Mouse (Mus musculus) forebrain, embryonic 10.5 days (tissue): Measurements from ENCODE around the gene Usf3. TPM values are rescaled to one million over a fixed set of nuclear protein-coding genes. Genes with fewer than 3 reads are reported as not detected.
A peak's percentile ranks its signal among the peaks of the same experiment; 100 is the strongest.

Experiments
- DNase-seq: peaks from one replicate; pipeline ENCODE4 v3.0.0-alpha.2; 2017; ENCODE audit warnings: low spot score; ENCODE audit errors: extremely low spot score
- H3K27ac ChIP-seq: fragments of 300-500 bp; sonication (generic); 2 replicates; pipeline ENCODE4 v1.5.1; 2016; ENCODE audit warnings: mild to moderate bottlenecking
- H3K27me3 ChIP-seq: fragments of 300-500 bp; sonication (generic); 2 replicates; pipeline ENCODE4 v1.6.1; 2016; ENCODE audit warnings: mild to moderate bottlenecking; ENCODE audit not compliant: poor library complexity, severe bottlenecking
- H3K36me3 ChIP-seq: fragments of 300-500 bp; sonication (generic); replicated peaks from 2 replicates; pipeline ENCODE4 v1.6.1; 2016; ENCODE audit warnings: mild to moderate bottlenecking, moderate library complexity
- H3K4me1 ChIP-seq: fragments of 300-500 bp; sonication (generic); 2 replicates; pipeline ENCODE4 v1.6.1; 2016
- H3K4me3 ChIP-seq: fragments of 300-500 bp; sonication (generic); 2 replicates; pipeline ENCODE4 v1.5.1; 2016; ENCODE audit warnings: mild to moderate bottlenecking, moderate library complexity
- H3K9me3 ChIP-seq: fragments of 300-500 bp; sonication (generic); 2 replicates; pipeline ENCODE4 v1.6.1; 2016; ENCODE audit warnings: mild to moderate bottlenecking, moderate library complexity
- WGBS: fragments of 180-500 bp; shearing (Covaris S2); methylation state at CpG from one replicate; pipeline ENCODE4 v1.1.7; 2016; 5-methylcytosine and 5-hydroxymethylcytosine counted together
- polyA plus RNA-seq: library from polyadenylated mRNA; unstranded; fragments of >200 nt; fragmentation: Nextera tagmentation; extraction: Ambion mirVana; gene quantifications from 2 replicates; pipeline ENCODE4 v1.2.1, GENCODE M21; 2016

Usf3 gene
- polyA plus RNA-seq, 1 experiment from 2014 or later: 2.8 TPM

DNA sequence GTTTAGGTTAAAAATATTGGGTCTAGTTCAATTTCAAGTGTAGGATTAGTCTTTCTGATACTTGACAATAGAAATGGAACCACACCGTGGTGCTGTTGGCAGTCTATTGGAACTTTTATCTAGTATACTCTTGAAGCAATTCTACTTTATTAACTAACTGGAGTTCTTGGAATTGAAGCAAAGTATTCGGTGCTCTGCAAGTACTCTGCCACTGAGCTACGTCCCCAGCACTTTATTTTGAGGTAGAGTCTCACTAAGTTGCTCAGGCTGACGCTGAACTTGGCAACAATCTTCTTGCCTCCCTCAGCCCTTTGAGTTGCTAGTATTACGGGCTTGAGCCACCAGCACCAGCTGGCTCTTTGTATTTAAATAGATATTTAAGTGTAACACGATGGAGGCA, 31.6 kb upstream of the Usf3 start:
- H3K9me3 ChIP-seq: no peaks in the 10 kb centered on the region
- no peak overlapping the region for H3K27ac ChIP-seq
- H3K36me3 ChIP-seq: peaks cover 11% of the 10 kb centered on the region
- DNase-seq: no peak
- peak overlapping the region; percentile 93 for H3K4me3 ChIP-seq
- H3K27me3 ChIP-seq: no peaks in the 10 kb centered on the region
- H3K4me1 ChIP-seq: peaks cover 22% of the 10 kb centered on the region
- WGBS: 79% methylated on average over 6 of the region's 6 CpGs

- peaks cover 14% of the 10 kb centered on the region for H3K36me3 ChIP-seq
Observed at GRCm38 (mm10) chr16:44149002-44149767, 23.9 kb upstream of the Usf3 start.

DNA sequence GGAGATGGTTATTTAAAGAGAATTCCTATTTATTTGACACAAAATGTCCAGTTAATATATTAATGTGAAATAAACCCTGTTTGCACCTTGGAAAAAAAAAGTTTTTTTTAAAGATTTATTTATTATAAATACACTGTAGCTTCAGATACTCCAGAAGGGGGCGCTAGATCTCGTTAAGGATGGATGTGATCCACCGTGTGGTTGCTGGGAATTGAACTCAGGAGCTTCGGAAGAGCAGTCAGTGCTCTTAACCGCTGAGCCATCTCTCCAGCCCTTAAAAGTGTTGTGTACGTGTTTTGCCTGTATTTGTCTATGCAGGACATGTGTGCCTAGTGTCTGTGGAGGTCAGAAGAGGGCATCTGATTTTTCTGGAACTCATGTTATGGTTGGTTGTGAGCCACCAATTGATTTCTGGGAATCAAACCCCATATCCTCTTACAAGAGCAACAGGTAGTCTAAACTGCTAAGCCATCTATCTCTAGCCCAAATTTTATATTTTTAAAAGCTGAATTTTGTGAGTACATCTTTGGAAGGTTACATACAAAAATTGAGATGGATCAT, 18.5 kb upstream of the Usf3 start:
- WGBS: 72% methylated on average over 6 of the region's 6 CpGs
- Histone ChIP-seq H3K36me3 (peaks cover 38% of the 10 kb centered on the region), H3K4me1 (no peaks in the 10 kb centered on the region), H3K4me3 (no peak overlapping the region), H3K9me3 (no peaks in the 10 kb centered on the region), H3K27ac (no peak overlapping the region), H3K27me3 (no peaks in the 10 kb centered on the region)
- no peak for DNase-seq

More at GRCm38 (mm10) chr16:44149002-44149767, 23.9 kb upstream of the Usf3 start:
- H3K27ac ChIP-seq: no peak overlapping the region
- H3K4me3 ChIP-seq: no peak overlapping the region
- DNase-seq: no peak
- no peaks in the 10 kb centered on the region for H3K27me3 ChIP-seq
- H3K9me3 ChIP-seq: no peaks in the 10 kb centered on the region
- H3K4me1 ChIP-seq: no peaks in the 10 kb centered on the region
- WGBS: 93% methylated on average over 1 of the region's 1 CpGs

DNA sequence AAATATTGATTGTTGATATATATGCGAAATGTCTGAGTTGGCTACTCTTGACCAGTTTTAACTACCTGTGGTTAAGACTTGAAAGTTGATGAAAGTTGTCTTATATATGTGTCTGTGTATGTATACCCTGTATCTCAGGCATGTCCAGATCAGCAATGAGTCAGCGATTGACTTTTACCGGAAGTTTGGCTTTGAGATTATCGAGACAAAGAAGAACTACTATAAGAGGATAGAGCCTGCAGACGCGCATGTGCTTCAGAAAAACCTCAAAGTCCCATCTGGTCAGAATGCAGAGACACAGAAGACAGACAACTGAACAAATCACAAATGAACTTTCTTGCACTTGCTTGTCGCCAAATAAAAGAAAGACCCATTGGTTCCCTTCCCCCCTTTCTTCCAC, 13.7 kb upstream of the Usf3 start:
- WGBS: 98% methylated on average over 7 of the region's 7 CpGs
- no peak overlapping the region for H3K4me3 ChIP-seq
- H3K4me1 ChIP-seq: no peaks in the 10 kb centered on the region
- no peaks in the 10 kb centered on the region for H3K27me3 ChIP-seq
- no peak for DNase-seq
- no peaks in the 10 kb centered on the region for H3K9me3 ChIP-seq
- peaks cover 65% of the 10 kb centered on the region for H3K36me3 ChIP-seq
- no peak overlapping the region for H3K27ac ChIP-seq

DNA sequence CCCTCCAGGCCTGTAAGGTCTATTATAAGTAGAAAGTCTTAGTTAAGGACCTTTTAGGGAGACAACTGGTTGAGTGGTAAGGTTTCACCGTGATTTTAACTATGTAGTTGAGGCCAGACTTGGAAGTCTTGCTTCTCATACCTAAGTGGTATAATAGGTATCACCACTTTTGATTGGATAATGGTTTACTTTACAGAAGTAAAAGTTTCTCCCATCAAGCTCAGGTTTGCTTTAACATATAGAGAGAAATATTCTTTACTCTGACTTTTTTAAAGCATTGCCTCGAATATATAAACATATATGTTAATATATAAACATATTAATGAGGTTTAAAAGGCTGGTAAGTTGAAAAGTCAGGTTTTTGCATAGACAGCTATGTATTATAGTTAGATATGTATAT, 9.2 kb upstream of the Usf3 start:
- Histone ChIP-seq H3K27ac (no peak overlapping the region), H3K4me3 (no peak overlapping the region), H3K36me3 (peaks cover 38% of the 10 kb centered on the region), H3K9me3 (no peaks in the 10 kb centered on the region), H3K4me1 (no peaks in the 10 kb centered on the region), H3K27me3 (no peaks in the 10 kb centered on the region)
- DNase-seq: no peak
- 85% methylated on average over 2 of the region's 2 CpGs for WGBS

- H3K27me3 ChIP-seq: no peaks in the 10 kb centered on the region
- H3K4me1 ChIP-seq: no peaks in the 10 kb centered on the region
- WGBS: 65% methylated on average over 3 of the region's 3 CpGs
- H3K4me3 ChIP-seq: no peak overlapping the region
- peaks cover 24% of the 10 kb centered on the region for H3K36me3 ChIP-seq
- H3K9me3 ChIP-seq: no peaks in the 10 kb centered on the region
- no peak overlapping the region for H3K27ac ChIP-seq
- no peak for DNase-seq
Observed at GRCm38 (mm10) chr16:44165182-44165581, 7.9 kb upstream of the Usf3 start.

- WGBS: 91% methylated on average over 4 of the region's 4 CpGs
Observed at GRCm38 (mm10) chr16:44168990-44169389, 4.1 kb upstream of the Usf3 start.

DNA sequence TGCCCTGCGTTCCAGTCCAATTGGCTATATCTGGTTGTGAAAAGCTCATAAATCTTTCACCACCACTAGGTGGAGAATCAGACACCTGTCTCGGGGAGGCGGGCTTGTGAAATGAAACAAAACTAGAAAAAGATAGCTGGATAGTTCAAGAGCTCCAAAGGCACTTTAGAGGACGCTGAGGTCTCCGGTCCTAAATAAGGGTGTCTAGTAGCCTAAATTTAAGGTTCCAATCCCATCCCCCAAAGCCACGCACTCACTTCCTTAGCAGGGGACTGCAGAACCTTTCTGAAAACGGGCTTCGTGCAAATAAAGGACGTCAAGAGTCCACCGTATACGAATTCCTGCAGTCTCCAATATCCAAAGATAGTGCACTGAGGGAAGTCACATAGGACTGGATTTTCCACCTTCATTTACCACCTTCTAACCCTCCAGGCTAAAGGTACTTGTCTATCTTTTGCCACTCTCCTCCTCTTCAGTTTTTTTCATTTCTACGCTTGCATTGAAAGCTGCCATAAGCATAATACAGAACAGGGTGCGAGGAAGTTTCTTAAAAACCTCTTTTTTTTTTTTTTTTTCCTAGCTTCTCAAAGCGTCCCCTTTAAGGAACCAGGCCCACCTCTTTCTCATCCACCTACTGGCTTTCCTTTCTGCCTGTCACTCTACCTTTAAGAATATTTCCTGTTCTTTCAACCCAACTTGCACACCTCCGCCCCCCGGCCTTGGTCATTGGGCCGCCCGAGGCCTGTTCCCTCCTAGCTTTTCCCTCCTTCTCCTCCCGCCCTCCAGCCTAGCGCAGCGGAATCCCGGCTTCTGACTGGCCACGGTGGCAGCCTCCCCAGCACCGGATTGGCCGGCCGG, 520 bp upstream of the Usf3 start:
- DNase-seq: peak; percentile 99
- Histone ChIP-seq H3K36me3 (no peaks in the 10 kb centered on the region), H3K4me1 (peaks cover 25% of the 10 kb centered on the region), H3K9me3 (no peaks in the 10 kb centered on the region), H3K4me3 (peak overlapping the region; percentile 95), H3K27ac (peak overlapping the region; percentile 99), H3K27me3 (no peaks in the 10 kb centered on the region)
- WGBS: 1% methylated on average over 26 of the region's 26 CpGs

More at GRCm38 (mm10) chr16:44168990-44169389, 4.1 kb upstream of the Usf3 start:
- no peaks in the 10 kb centered on the region for H3K27me3 ChIP-seq
- H3K27ac ChIP-seq: no peak overlapping the region
- peaks cover 9% of the 10 kb centered on the region for H3K4me1 ChIP-seq
- no peak overlapping the region for H3K4me3 ChIP-seq
- H3K9me3 ChIP-seq: no peaks in the 10 kb centered on the region
- no peaks in the 10 kb centered on the region for H3K36me3 ChIP-seq
- no peak for DNase-seq

DNA sequence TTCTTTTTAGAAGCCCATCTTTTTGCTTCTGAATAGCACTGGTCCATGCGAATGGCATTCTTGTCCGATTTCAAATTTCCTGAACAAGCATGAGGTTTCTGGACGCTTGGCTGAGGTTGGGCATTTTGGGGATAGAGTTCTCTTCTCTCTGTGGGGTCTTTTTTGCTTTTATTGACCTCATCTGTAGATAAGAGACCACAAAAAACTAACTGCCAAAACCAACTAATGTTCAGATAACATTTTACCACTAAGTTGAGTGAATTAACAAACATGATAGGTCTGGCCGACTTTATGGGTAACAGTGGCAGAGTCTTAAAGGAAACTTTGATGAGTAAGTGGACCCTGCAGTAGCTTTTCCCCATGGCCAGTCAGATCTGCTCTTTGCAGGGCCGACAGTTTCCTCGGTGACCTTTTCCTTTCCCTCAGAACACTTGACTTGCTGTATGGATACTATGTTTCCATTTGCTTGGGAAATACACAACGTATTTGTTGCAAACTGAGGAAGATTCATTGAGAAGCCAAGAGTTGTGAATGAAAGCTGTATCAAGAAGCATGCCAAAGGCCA, 1.0 kb downstream of the Usf3 start:
- 32% methylated on average over 7 of the region's 7 CpGs for WGBS
- Histone ChIP-seq H3K4me3 (peak overlapping the region; percentile 95), H3K4me1 (peaks cover 25% of the 10 kb centered on the region), H3K27me3 (no peaks in the 10 kb centered on the region), H3K36me3 (no peaks in the 10 kb centered on the region), H3K27ac (peak overlapping the region; percentile 99), H3K9me3 (no peaks in the 10 kb centered on the region)
- no peak for DNase-seq

GRCm38 (mm10) chr16:44175001-44175400, 2.0 kb downstream of the Usf3 start:
- H3K4me3 ChIP-seq: peak overlapping the region; percentile 95; the same call in 1 of the 2 replicates
- DNase-seq: no peak
- WGBS: 78% methylated on average over 1 of the region's 1 CpGs
- no peak overlapping the region for H3K27ac ChIP-seq
- no peaks in the 10 kb centered on the region for H3K27me3 ChIP-seq
- 0 out of 2 replicates have a peak, but pooled peaks cover 2% of the 10 kb centered on the region for H3K36me3 ChIP-seq
- H3K9me3 ChIP-seq: no peaks in the 10 kb centered on the region
- peaks cover 25% of the 10 kb centered on the region for H3K4me1 ChIP-seq

DNA sequence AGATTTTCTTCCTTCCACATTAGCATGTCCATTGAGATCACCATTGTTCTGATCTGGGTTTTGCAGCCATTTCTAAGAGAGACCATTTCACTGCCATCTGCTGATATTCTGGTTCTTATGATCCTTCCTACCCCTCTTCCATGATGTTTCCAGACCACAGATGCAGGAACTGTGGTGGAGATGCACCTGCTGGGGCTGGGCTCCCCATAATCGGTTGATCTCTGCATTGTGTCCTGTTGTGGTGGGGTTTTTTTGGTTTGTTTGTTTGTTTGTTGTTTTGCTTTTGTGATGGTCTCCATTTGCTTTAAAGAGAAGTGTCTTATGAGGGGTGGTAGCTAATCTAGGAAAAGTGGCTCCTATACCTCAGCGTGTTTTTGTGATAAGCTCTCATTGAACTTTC, 3.5 kb downstream of the Usf3 start:
- no peak for DNase-seq
- H3K36me3 ChIP-seq: peaks cover 5% of the 10 kb centered on the region
- H3K27ac ChIP-seq: no peak overlapping the region
- H3K9me3 ChIP-seq: no peaks in the 10 kb centered on the region
- WGBS: 92% methylated on average over 2 of the region's 2 CpGs
- peaks cover 25% of the 10 kb centered on the region for H3K4me1 ChIP-seq
- no peak overlapping the region for H3K4me3 ChIP-seq
- no peaks in the 10 kb centered on the region for H3K27me3 ChIP-seq

GRCm38 (mm10) chr16:44178555-44178954, 5.5 kb downstream of the Usf3 start:
- Histone ChIP-seq H3K27me3 (no peaks in the 10 kb centered on the region), H3K4me1 (peaks cover 20% of the 10 kb centered on the region), H3K4me3 (no peak overlapping the region), H3K27ac (no peak overlapping the region), H3K36me3 (peaks cover 12% of the 10 kb centered on the region), H3K9me3 (no peaks in the 10 kb centered on the region)
- WGBS: 88% methylated on average over 1 of the region's 1 CpGs
- DNase-seq: no peak
